Mouse (Mus musculus) adrenal gland, postnatal 10 days (tissue): ENCODE data around the gene BC147527. TPM values are rescaled to one million over a fixed set of nuclear protein-coding genes. Genes with fewer than 3 reads are reported as not detected.
"Not testable (repeated sequence)": the region's sequence is repeated elsewhere in the genome, so short reads cannot be mapped to it uniquely, and the experiment has no call there.

Experiments
- DNase-seq: peaks from one replicate; pipeline ENCODE4 v3.0.0; 2021; ENCODE audit warnings: mixed read lengths
- long read RNA-seq, 2 experiments: library from polyadenylated mRNA; stranded (forward); transcript quantifications; one replicate each; pipeline ENCODE4 v2.0.0; 2021
- total RNA-seq, 2 experiments: library from RNA; stranded (reverse); gene quantifications; 2 replicates each; pipeline ENCODE4 v1.2.3; 2021

BC147527 gene
- total RNA-seq = under 1 TPM in 1 of 2 experiments, not detected in 1; 0.21 TPM
- long read RNA-seq, experiment 1, partial matches to known transcripts = 0 of 1 reads
- long read RNA-seq, experiment 1, other reads (novel, unspliced or antisense) = 0 of 1 reads
- long read RNA-seq, experiment 2 = 0 reads

- no peak for DNase-seq
Observed at GRCm38 (mm10) chr13:120299991-120300442, at the start of gene BC147527. Gene BC147527 (plus strand): TSS chr13:120300392.

GRCm38 (mm10) chr13:120251208-120251924 lies 48.8 kb upstream of the BC147527 start:
- DNase-seq = not testable (repeated sequence)

GRCm38 (mm10) chr13:120258817-120259658 lies 41.2 kb upstream of the BC147527 start:
- not testable (repeated sequence) for DNase-seq

- not testable (repeated sequence) for DNase-seq
Observed at GRCm38 (mm10) chr13:120259718-120260117, 40.5 kb upstream of the BC147527 start.

- DNase-seq = not testable (repeated sequence)
Observed at GRCm38 (mm10) chr13:120262870-120263269, 37.3 kb upstream of the BC147527 start, which contains the start of gene AF067061. Gene AF067061 (plus strand): TSS chr13:120263114.

- not testable (repeated sequence) for DNase-seq
Observed at GRCm38 (mm10) chr13:120277837-120278236, 22.4 kb upstream of the BC147527 start.

- no peak for DNase-seq
Observed at GRCm38 (mm10) chr13:120278784-120279183, 21.4 kb upstream of the BC147527 start.

- DNase-seq = no peak
Observed at GRCm38 (mm10) chr13:120299324-120299894, 783 bp upstream of the BC147527 start.

- no peak for DNase-seq
Observed at GRCm38 (mm10) chr13:120300853-120301252, 661 bp downstream of the BC147527 start.

GRCm38 (mm10) chr13:120310749-120311148 lies 10.6 kb downstream of the BC147527 start:
- no peak for DNase-seq

GRCm38 (mm10) chr13:120313584-120313983 lies 13.4 kb downstream of the BC147527 start:
- peak; percentile 3 for DNase-seq

GRCm38 (mm10) chr13:120316578-120316977 lies 16.4 kb downstream of the BC147527 start, which contains the start of gene Tcstv3:
Gene Tcstv3 (plus strand): TSS chr13:120316878.
- not testable (repeated sequence) for DNase-seq

- DNase-seq = no peak
Observed at GRCm38 (mm10) chr13:120320183-120320582, 20.0 kb downstream of the BC147527 start.

- DNase-seq = no peak
Observed at GRCm38 (mm10) chr13:120320721-120321120, 20.5 kb downstream of the BC147527 start.

Other genes with a start within 250 kb of the BC147527 start
- gene Gm21188, start 248.2 kb upstream of the BC147527 start, total RNA-seq = under 1 TPM; 0.36 to 0.45 TPM
- not detected for gene Gm20767, start 160.1 kb upstream of the BC147527 start, total RNA-seq
- gene Gm21818, start 128.0 kb upstream of the BC147527 start, total RNA-seq = not detected
- not detected for gene Gm21762, start 84.4 kb upstream of the BC147527 start, total RNA-seq
- gene Gm21731, start 61.3 kb upstream of the BC147527 start, total RNA-seq = not detected
- not detected for gene AF067061, start 37.3 kb upstream of the BC147527 start, total RNA-seq
- not detected for gene Tcstv3, start 16.5 kb downstream of the BC147527 start, total RNA-seq